Mouse (Mus musculus) B cell, adult 2 months (primary cell): ENCODE data around the gene Cd5.

ENCODE experiments used
- DNase-seq, 2 experiments: peaks; one replicate each; pipeline ENCODE4 v3.0.0; 2022

The Cd5 gene

GRCm38 (mm10) chr19:10738811-10739210 lies at the start of gene Cd5:
Gene Cd5 (minus strand): TSS chr19:10739002.
- DNase-seq: peak; percentile 64 to 68

- DNase-seq: no peak
These were observed 49.4 kb upstream of the Cd5 start for GRCm38 (mm10) chr19:10788242-10788641.

GRCm38 (mm10) chr19:10787406-10787805 lies 48.6 kb upstream of the Cd5 start:
- no peak for DNase-seq

DNA sequence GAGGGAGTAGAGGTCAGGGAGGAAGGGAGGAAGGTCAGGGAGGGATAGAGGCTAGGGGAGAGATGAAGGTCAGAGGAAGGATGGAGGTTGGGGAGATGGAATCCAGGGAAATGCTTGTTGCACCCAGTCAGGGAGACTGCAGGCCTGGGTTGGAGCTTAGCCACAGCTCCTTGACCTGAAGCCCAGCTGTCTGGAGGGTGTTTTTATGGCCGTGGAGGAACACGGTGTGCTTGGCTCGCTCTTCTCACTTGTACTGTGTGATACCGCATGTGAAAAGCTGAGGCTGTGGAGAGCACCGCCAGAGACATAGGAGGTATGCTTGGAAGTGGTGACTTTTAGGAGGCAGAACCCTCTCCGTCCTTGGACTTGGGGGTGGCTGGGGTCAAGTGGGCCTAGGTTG lies 48.0 kb upstream of the Cd5 start:
- DNase-seq: no peak

- DNase-seq: no peak
These were observed 46.1 kb upstream of the Cd5 start for GRCm38 (mm10) chr19:10784796-10785459.

DNA sequence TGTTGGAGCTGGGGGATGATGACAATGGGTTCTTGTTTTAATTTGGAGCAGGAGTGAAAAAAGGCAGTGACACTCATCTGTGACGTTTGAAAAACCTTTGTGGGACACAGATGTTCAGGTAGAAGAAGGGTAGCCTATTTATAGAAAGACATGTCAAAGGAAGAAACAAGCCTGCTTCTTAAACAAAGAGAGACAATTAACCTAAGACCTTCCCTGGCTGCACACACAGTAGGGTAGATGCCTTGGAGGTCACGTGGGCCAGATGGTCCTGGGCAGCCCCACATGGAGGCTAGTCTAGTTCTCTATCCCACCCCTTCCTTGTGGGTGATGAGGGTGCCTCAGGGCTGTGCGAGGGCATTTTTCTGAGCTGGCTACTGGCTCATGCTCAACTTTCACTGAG lies 45.3 kb upstream of the Cd5 start:
- no peak for DNase-seq

DNA sequence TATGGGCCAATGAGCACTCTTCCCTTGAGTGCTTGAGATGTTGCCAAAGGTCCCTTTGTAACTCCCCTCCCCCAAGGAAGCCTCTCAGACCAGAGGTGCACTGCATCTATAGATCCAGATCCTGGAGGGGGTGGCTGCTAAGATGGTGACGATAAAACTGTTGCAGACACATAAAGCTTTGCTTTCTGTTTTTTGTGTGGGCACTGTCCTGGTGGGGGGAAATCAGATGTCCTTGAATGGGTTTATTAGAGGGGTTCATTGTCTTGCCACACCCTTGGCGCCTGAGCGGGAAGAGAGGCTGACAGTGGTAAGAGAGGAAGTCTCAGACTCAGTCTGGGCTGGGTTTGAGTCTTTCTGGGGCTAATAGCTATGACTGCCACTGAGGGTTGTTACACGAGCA lies 44.4 kb upstream of the Cd5 start:
- DNase-seq: no peak

- no peak for DNase-seq
These were observed 42.8 kb upstream of the Cd5 start for GRCm38 (mm10) chr19:10781641-10782040.

DNA sequence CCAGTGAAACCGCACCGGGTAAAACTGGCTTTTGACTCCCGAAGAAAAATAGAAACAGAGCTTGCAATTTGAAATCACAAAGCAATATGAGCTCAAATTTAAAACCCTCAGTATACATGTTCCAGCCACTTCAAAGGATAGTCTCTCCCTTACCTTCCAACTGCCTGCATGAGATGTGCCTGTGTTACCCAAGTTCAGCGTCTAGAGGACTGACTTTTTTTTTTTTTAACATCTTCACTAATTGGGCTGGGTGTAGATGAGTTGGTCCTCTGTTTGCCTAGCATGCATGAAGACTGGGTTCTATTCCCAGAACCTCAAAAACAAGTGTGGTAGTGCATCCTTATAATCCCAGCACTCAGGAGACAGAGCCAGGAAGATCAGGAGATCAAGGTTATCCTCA lies 38.1 kb upstream of the Cd5 start:
- no peak for DNase-seq

DNA sequence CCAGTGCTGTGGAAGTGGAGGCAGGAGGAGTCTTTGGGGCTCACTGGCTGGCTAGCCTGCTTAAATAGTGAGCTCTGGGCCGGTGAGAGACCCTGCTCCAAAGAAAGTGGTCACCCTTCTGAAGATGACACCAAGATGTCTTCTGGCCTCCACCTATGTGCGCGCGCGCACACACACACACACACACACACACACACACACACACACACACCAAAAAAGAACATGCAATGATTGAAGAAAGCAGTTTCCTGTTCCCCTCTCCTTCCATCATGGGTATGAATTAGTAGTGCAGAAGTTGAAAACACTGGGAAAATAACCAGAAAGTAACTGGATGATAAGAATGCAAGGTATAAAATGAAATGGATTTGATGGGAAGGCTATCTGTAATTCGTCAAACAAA lies 35.3 kb upstream of the Cd5 start:
- no peak for DNase-seq

DNA sequence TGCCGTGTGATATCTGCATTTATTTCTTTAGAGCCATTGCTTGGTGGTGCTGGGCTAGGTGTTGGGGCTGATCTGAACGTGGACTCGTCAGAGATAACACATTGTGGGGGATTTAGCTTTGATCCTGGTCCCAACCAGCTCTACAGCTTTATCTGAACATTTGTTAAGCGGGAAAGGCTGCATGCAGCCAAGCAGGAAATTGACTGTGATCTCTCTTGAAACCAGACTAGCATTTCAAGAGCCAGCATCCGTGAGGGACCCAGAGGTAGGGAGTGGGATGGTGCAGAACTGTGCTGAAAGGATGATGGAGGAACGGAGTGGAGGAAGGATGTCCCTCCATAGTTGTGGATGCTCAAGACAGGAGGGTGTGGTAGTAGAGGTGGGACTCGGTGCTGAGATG lies 34.6 kb upstream of the Cd5 start:
- DNase-seq: no peak

- no peak for DNase-seq
These were observed 34.1 kb upstream of the Cd5 start for GRCm38 (mm10) chr19:10772866-10773265.

GRCm38 (mm10) chr19:10771995-10772394 lies 33.2 kb upstream of the Cd5 start:
- DNase-seq: no peak

GRCm38 (mm10) chr19:10769429-10770195 lies 30.8 kb upstream of the Cd5 start:
- DNase-seq: no peak

- DNase-seq: no peak
These were observed 30.1 kb upstream of the Cd5 start for GRCm38 (mm10) chr19:10768694-10769428.

GRCm38 (mm10) chr19:10767631-10768030 lies 28.8 kb upstream of the Cd5 start:
- DNase-seq: no peak

DNA sequence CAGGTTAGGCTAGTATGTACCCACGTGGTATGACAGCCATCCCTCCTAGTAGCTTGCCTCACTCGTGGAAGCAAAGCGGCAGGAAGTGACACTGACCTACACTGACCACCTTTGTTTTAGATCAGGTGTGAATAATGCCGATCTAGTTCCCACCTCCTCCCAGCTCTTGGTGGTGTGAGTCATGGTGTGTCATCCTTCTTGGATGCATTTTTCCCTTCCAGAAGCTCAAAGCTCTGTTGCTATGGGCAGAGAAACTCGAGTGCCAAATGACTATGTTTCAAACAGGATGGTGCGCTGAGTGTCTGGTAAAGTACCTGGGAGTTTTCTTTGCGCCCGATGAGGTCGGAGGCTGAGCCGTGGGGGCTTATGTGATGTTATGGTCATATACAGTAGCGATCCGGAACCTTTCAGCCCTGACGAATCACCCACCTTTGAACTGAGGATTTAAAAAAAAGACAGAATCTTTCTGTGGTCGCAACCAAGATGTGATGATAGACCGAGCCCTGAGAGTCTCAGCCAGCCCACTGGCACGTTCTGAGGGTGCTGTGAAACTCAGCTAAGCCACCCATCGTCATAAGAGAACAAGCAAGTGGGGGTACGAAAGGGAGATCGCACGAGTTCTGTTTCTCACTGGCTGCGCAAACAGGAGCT lies 24.7 kb upstream of the Cd5 start:
- no peak for DNase-seq

DNA sequence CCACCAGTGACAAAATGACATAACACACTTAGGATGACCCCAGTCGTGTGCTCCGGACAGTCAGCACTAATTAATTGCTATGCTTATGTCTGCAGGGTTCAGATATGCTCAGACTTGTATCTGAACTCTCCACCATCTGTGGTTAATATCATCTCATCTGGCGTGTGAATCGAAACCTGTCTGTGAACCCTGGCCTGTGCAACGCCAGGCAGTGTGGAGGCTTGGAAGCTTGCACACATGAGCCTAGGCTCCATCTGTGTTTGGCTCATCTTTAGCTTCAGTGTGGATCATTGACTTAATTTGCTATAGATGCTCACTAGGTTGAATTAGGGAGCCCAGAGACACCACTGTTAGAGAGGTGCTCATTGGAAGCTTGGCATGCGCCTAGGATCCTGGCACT lies 23.7 kb upstream of the Cd5 start:
- no peak for DNase-seq

DNA sequence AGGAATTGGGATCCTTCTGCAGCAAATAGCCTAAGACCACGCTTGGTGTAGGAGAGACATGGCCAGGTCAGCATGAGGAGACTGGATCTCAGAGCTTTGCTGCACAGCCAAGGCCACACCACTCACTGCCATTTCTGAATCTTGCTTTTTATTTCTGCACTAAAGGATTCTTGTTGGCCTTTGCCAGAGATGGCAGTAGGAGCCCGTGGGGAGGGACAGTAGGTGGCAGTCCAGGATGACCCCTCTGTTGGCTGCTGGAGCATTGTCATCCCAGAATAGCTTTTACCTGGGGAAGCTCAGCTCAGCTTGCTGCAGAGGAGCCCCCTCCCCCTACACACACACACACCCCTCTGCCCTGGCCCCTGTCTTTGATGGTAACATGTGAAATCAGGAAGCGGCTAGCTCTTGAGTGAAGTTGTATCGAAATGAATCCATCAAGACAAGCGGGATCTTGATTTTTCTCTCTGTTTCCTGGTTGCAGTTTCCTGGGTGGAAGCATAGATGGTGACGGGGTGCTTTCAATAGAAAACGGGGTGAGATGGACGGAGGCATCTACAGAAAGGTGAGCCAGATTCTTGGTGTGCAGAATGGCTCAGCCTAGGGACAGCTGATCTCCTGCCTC lies 23.1 kb upstream of the Cd5 start:
- no peak for DNase-seq

DNA sequence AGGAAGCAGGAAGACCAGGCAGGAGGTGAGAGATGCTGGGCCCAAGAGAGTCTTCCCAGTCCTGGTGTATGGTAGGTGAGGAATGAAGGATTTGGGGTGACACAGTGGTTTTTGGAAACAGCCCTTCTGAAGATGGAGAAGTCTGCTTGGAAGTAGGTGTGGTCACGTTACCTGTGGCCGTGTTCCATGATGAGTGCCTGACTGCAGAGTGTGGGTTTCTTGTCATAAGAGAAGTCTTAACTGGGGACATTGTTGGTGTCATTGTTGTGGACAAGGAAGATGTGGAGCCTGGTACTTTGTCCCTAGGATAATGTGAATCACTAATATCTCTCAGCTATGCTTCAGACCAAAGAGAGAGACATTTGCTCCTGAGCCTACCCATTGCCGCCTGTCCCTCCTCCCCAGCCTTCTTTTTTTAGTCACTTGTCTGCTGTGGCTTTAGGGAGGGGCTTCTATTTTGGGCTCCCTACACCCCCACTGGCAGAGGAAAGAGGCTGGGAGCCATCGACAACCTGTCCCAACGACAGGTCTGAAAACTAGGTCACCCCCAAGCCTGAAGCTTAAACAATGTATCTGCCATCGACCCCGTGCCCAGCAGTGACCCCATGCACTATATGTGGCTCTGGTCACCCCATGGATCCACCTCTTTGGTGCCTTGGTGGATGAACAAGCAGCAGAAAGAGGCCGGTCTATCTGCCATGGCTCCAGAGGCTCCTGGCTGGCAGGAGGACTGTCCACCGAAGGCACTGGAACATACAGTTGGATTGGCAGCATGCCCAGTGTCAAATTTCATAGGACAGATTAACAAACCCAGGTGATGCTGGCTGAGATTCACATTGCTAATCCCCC lies 21.4 kb upstream of the Cd5 start:
- DNase-seq: no peak

DNA sequence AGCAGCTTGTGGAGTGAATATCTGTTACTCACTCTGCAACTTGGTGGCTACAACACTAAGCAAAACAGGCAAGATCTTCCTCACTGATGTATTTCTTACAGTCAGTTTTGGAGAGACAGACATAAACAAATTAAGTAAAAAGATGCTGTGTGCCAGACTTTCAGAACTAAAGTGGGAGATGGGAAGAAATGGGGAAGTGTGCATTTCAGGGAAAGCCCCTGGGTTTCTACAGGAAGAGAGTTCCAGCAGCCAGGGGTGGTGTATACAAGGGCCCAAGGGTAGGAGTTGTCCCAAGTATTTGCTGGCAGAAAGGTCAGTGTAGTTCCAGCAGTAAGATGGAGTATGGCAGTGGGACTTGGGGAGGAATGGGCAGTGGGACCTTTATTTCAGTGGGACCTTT lies 20.7 kb upstream of the Cd5 start:
- DNase-seq: no peak

- no peak for DNase-seq
These were observed 19.9 kb upstream of the Cd5 start for GRCm38 (mm10) chr19:10758708-10759107.
